Mouse (Mus musculus): ENCODE results near the gene Zfp831.

DNA sequence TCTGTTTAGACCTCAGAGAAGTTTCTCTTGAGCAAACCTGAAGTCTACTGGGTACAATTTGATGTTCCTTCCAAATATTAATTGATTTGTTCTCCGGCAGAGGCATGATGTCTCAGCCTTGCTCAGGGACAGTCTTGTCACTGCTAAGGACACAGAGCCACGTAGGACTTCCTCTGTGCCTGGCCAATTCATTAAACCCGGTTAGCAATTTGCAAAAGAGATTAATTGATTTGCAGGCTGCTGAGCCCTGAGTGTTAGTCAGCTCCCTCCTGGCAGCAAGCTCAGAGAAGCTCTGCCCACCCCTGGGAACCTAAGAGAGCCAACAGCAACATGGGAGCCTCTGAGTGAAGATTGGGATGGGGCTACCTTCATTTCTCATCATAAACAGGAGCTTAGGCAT, 25.5 kb downstream of the Zfp831 start:
- no peak for TF ChIP-seq GATA1 (IDR thresholded peaks at IDR 0.05; ENCODE audit: low read length)
- TF ChIP-seq TAL1 (IDR thresholded peaks at IDR 0.05; ENCODE audit: low read length): no peak
